Mouse (Mus musculus) layer of hippocampus, adult 9-11 months (tissue): ENCODE measurements around the gene Fam19a2.
A peak's percentile ranks its signal among the peaks of the same experiment; 100 is the strongest.

Experiments
- DNase-seq: peaks from one replicate; pipeline ENCODE4 v3.0.0; 2022

Gene Fam19a2

GRCm38 (mm10) chr10:123572342-123573070, 308.7 kb downstream of the Fam19a2 start:
- DNase-seq: no peak

DNA sequence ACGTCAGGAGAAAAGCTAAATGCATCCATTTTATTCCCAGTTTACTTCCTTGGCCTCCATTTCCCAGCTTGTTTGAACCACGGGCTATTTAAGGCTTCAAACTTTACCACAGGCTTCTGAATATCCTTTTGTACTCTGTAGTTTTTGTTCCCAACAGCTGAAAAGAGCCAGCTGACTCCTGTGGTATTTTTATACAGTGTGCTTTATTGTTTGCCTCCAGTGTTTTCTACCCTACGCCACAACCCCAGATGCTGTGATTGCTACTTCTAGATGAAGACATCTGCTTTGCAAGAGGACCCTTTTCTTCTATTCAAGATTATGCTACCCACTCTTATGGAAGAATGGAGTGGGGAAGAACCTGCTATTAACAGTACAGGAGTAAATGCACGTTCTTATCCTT, 314.0 kb downstream of the Fam19a2 start:
- DNase-seq: peak; percentile 53

- no peak for DNase-seq
These were observed 315.2 kb downstream of the Fam19a2 start for GRCm38 (mm10) chr10:123579012-123579411.

DNA sequence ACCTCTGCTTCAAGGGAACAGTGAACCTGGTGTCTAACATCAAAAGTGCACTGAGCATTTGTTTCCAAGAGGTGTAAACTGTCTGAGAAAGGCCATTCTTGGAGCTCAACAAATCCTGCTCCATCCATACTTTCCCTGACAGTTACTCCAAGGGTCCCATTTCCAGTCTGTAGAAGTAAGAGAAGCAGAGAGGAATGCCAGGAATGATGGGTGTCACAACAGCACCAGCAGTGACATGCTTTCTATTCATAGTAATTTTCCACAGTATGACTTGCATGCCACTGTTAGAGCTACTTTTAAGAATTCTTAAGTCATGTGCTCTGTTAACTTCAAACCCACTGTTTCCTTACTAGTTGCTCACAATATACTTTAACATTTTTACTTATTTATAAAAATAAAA, 331.2 kb downstream of the Fam19a2 start:
- no peak for DNase-seq

- no peak for DNase-seq
These were observed 333.3 kb downstream of the Fam19a2 start for GRCm38 (mm10) chr10:123597059-123597458.

DNA sequence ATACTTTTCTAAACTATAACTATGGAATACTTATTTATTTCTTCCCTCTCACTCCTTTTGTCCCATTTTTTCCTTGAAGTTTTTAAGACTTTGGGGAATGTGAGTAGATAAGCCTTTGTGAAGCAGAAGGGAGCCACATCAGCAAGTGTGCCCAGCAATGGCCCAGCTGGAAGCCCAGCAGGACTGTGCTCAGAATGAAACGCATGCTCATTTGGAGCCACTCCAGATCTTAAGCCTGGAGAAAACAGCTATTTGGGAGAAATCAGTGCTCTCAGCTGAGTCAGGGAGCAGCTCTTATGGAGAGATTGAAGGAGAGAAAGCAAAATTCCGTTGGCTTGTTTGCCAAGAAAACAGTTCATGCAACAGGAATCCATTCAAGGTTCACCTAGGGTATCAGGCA, 341.9 kb downstream of the Fam19a2 start:
- peak; percentile 8 for DNase-seq

DNA sequence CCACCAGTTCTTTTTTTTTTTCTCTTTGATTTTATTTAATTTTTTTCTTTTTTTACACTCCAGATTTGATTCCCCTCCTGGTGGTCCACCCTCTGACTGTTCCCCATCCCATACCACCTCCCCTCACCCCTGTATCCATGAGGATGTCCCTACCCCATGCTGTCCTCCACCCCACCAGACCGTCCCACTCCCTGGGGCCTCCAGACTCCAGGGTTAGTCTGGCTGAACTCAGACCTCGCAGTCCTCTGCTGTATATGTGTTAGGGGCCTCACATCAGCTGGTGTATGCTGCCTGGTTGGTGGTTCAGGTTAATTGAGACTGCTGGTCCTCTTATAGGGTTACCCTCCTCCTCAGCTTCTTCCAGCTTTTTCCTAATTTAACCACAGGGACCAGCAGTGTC, 362.9 kb downstream of the Fam19a2 start:
- no peak for DNase-seq

DNA sequence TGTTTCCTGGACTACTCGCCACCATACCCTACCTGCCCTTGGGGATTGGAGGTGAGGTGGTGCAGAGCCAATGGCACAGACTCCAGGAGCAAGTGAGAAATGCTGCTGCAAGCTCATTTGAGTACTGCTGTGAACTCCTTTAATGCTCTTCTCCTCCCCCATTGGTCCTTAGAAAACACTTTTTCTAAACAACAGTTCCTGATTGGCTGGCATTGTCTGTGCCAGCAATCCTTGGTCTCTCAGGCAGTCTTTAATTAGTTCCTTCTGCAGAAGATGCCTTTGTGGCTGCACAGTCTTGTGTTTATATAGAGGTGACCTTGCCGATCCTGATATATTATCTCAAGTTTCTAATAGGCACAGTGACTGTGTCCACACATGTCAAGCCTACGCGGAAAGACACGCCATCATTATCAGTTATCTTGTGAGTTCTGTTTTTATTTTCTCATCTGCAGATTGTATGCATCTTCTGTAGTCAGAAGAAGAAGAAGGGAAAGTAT, 365.5 kb downstream of the Fam19a2 start:
- DNase-seq: no peak

GRCm38 (mm10) chr10:123632029-123632428, 368.2 kb downstream of the Fam19a2 start:
- no peak for DNase-seq

GRCm38 (mm10) chr10:123636655-123637054, 372.9 kb downstream of the Fam19a2 start:
- DNase-seq: no peak

DNA sequence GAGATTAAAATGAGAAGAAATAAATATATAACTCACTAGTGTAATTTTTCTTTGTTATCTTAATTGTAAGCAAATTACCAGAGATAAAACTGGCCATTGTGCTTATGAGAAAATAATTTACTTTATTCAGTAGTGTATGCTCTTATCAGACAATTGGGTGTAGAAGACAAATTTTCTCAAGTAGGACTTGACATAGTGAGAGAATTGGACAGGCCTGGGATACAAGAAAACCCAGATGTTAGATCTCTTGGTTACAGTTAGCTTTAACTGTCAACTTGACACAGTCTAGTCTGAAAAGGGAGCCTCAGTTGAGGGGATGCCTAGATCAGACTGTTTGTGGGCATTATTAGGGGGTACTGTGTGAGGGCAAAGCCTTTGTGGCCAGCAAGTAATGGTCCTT, 373.7 kb downstream of the Fam19a2 start:
- DNase-seq: no peak

DNA sequence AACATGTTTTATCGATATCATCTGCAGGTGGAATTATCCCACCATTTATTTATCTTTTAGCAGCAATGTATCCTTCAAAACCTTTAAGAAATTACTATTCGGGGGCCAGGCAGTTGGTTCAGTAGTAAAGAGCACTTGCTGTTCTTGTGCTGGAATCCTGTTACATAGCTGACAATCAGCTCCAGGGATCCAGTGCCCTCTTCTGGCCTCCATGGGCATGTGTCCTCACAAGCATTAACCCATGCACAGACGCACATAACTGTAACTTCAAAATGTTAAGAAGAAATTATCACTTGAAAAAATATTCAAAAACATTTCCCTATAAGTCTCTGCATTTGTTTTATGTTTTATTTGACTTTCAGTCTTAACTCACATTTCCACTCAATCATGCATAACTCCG, 381.8 kb downstream of the Fam19a2 start:
- no peak for DNase-seq

DNA sequence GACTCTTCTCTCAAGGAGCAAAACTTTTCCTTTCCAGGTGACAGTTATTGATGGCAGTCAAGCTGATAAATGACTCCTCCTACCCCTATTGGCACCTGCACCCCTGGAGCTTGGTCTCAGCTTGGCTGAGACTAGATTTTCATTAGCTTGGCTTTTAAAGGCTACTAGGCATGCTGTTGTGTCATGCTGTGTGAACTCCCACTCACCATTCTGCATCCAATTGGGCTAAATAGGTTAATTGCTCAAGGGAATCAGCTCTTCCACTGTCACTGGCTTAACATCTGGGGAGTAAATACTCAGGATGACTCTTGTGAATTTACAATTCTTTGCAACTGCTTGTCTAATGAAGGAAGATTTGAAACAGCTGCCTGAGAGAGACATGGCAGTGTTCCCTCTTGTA, 407.4 kb downstream of the Fam19a2 start:
- DNase-seq: no peak

GRCm38 (mm10) chr10:123678284-123678864, 414.6 kb downstream of the Fam19a2 start:
- no peak for DNase-seq

DNA sequence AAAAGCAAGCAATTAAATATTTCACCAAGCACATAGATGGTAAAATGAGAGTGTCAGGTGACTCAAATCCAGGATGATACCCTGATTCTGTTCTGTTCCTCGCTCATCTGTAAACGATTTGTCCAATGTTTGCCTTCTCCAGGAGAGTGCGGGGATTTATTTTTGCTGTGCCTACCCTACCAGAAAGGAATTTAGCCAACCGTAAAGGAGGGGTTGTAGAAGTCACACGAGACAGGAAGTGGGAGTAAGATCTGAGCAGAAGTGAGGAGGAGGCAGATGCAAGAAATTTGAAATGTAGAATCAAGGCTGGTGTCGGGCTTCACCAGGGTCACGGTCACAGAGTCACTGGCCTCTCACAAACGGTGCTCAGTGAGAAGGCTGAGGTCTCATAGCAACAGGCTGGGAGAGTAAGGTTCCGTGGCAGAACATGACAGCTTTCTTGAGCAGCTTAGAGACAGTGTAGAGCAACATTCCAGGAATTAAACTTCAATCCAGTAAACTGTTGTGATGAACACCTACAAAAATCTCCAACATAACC, 419.0 kb downstream of the Fam19a2 start:
- no peak for DNase-seq

- DNase-seq: no peak
These were observed 428.6 kb downstream of the Fam19a2 start for GRCm38 (mm10) chr10:123692186-123692925.

GRCm38 (mm10) chr10:123692926-123693224, 429.1 kb downstream of the Fam19a2 start:
- DNase-seq: no peak

DNA sequence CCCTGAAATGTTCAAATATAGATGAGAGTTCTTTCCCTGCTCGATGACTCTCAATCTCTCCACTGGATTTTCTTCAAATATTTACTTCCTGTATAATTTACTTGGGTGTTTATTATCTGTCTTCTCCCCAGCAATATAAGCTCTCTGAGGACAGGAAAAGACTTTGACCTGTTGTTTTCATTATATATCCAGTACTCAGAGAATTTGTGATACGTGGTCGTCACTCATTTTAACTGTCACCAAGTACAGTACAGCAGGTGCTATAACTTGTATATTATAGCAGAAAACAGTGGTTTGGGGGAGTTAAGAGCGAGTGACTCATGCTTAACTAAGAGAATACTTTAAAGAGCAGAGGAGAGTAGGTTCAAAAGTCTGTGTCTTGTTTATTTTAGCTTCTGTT, 438.8 kb downstream of the Fam19a2 start:
- DNase-seq: no peak

DNA sequence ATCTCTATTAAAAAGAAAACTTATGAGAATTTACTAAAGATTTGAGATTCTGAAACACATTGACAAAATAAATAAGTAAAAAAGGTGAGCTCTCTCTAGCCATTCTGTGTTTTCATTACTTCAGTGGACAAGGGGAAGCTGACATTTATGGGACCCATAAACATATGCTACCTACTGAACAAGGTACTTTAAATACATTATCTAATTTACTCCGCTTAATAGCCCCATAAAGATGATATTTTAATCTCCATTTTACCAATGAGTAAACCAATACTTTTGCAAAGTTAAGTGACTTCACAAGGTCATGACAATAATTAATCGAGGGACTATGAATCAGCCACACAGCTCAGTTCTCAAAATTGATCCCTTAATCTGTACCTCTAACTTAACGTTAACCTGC, 443.2 kb downstream of the Fam19a2 start:
- DNase-seq: no peak

GRCm38 (mm10) chr10:123710738-123711137, 446.9 kb downstream of the Fam19a2 start:
- DNase-seq: peak; percentile 29

DNA sequence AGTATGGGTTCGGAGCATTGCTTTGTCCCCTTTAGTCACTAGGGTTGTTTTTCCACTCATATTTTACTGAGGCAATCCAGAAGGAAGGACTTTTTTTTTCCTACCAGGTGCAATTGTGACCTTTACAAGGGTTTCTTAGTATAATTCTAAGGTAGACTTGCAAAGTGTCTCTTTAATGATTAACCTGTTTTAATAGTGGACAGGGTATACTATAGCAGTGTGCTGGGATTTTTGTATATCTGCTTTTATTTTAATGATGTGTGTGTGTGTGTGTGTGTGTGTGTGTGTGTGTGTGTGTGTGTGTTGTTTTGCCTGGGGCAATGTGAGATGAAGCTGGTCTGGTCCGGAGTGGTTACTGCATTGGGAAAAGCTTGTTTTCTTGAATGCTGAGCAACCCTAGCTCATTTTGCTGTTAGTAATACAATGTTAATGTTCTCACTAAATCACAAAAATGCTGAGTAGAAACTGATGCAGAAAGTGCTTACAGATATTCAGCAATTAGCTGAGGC, 458.2 kb downstream of the Fam19a2 start:
- no peak for DNase-seq

DNA sequence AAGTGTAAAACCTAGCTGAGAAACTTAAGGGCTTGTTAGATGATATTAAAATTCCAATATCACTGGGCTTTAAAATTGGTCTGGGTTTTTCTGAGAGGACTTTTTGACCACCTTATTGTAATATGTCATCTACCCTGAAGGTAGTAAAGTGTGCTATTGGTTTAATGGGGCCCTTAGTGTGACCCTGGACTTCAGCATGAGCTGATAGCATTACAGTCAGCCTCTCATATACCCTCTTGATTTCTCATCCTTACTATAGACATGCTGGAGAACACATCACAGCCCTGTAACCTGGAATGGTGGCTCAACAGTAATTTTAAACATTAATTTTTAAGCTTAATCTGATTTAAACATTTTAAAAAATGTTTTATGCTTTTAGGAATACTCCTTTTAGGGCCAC, 459.8 kb downstream of the Fam19a2 start:
- DNase-seq: no peak

- DNase-seq: no peak
These were observed 484.5 kb downstream of the Fam19a2 start for GRCm38 (mm10) chr10:123748317-123748716.
